Mouse (Mus musculus): Measurements from ENCODE around the gene Usp47. TPM values are rescaled to one million over a fixed set of nuclear protein-coding genes. Genes with fewer than 3 reads are reported as not detected.

Usp47 gene
- total and polyA plus RNA-seq, 3 experiments, result 15.7 to 90.2 (median 78.0) TPM

DNA sequence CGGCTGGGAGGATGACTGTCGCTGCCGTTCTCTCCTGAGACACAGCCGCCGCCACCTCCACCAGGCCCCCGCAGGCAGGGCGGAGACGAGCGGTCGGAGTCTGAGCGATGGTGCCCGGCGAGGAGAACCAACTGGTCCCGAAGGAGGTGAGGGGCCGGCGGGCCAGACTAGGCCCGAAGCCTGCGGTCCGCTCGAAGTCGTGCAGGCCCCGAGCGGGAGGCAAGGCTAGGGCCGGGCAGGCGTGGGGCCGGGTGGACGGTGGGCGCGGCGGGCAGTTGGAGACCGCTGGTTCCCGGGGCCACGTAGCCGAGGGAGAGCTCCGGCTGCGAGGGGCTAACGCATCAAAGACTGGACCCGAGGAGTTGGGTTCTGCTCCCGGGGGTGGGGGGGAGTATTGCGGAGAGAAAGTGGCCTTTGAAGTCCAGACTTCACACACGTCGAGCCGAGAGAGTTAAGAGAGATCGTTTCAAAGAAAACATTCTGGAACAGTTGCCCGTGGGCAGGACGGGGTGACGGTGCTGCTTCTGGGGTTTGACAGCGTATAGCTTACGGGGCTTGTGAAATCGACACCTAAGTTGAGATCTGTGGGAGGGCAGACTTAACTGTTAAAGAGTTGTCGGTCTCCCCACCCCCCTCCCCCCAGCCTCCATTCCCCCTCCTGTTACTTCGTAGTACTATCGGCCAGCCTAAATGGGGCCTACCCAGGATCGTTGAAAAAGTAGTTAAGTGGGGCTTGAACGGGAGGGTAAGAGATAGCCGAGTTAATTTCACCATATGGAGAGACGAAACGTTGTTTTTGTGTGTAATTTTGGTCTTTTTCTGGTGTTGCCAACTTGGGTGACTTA, 519 bp downstream of the Usp47 start:
- H3K4me1 ChIP-seq (ENCODE audit: control insufficient read depth, insufficient read depth, low read length), result peaks cover 12% of the 10 kb centered on the region
- WGBS, result under 1% methylated on average over 58 of the region's 58 CpGs
- peaks cover 34% of the 10 kb centered on the region for H3K36me3 ChIP-seq (ENCODE audit: control insufficient read depth, insufficient read depth, low read length)
- peak overlapping the region; percentile 86 for H3K27ac ChIP-seq
- intact Hi-C loops (cut with DNase I), result loop anchor here (5.0 kb wide), 1 partner anchor 53 kb away; no protein-coding TSS in a partner anchor
- peak overlapping the region; percentile 100 for H3K9ac ChIP-seq (ENCODE audit: low read depth, low read length)
- peaks cover 9% of the 10 kb centered on the region for H3K79me2 ChIP-seq (replicated peaks; ENCODE audit: control insufficient read depth, insufficient read depth, low read length)
- no peaks in the 10 kb centered on the region for H3K27me3 ChIP-seq (ENCODE audit: control insufficient read depth, insufficient read depth, low read length)
- H3K4me3 ChIP-seq, result peak overlapping the region; percentile 86
- no peak for DNase-seq
- TF ChIP-seq POLR2A (IDR thresholded peaks at IDR 0.05; ENCODE audit: insufficient read depth, low read depth, low read length) (no peak), EP300 (IDR thresholded peaks at IDR 0.05; ENCODE audit: insufficient read depth, low read depth, low read length) (no peak), CTCF (IDR thresholded peaks at IDR 0.05) (no peak)

- Histone ChIP-seq H3K4me1 (ENCODE audit: control insufficient read depth, insufficient read depth, low read length) (peaks cover 12% of the 10 kb centered on the region), H3K9ac (ENCODE audit: low read depth, low read length) (peak overlapping the region; percentile 73), H3K36me3 (ENCODE audit: control insufficient read depth, insufficient read depth, low read length) (peaks cover 36% of the 10 kb centered on the region), H3K27ac (peak overlapping the region; percentile 86), H3K4me3 (peak overlapping the region; percentile 86), H3K79me2 (replicated peaks; ENCODE audit: control insufficient read depth, insufficient read depth, low read length) (peaks cover 9% of the 10 kb centered on the region), H3K27me3 (ENCODE audit: control insufficient read depth, insufficient read depth, low read length) (no peaks in the 10 kb centered on the region)
- intact Hi-C loops (cut with DNase I), result loop anchor here (5.0 kb wide), 1 partner anchor 53 kb away; no protein-coding TSS in a partner anchor
- TF ChIP-seq EP300 (IDR thresholded peaks at IDR 0.05; ENCODE audit: insufficient read depth, low read depth, low read length) (no peak), CTCF (IDR thresholded peaks at IDR 0.05) (no peak), POLR2A (IDR thresholded peaks at IDR 0.05; ENCODE audit: insufficient read depth, low read depth, low read length) (no peak)
- DNase-seq, result no peak
- 6% methylated on average over 7 of the region's 7 CpGs for WGBS
Observed at GRCm38 (mm10) chr7:112024446-112024730, 1.1 kb downstream of the Usp47 start.

DNA sequence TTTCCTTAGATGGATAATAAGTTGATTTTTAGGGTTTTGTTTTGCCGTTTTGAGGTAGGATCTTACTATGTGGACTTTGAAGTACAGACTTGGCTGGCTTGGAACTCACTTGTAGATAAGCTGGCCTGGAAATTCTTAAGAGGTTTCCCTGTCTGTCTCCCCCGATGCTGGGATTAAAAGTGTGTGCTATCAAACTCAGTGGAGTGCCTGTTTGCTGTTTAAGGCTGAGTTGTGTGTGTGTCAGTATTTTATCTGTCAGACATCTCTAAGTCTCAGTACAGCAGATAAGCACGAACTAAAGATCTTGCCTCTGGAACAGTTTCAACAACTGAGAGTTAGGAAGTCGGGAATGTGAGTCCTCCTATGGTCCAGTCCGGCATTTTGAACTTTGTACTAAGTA, 1.6 kb downstream of the Usp47 start:
- H3K27ac ChIP-seq, result peak overlapping the region; percentile 86

DNA sequence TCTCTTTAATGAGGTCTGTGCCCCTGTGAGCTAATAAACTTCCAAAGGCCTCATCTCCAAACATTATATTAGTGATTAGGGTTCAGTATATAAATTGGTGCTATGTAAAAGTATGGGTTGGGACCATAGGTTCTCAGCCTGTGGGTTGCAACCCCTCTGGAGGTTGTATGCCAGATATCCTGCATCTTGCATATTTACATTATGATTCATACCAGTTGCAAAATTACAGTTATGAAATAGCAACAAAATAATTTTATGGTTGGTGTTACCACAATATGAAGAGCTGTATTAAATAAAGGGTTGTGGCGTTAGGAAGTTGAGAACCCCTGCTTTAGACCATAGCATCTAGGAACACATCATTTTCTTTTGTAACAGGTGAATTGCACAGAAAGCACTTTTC, 7.3 kb downstream of the Usp47 start:
- WGBS, result 87% methylated on average over 1 of the region's 1 CpGs

More for the DNA sequence above, 1.6 kb downstream of the Usp47 start:
- H3K4me1 ChIP-seq (ENCODE audit: control insufficient read depth, insufficient read depth, low read length), result peaks cover 14% of the 10 kb centered on the region
- no peak for DNase-seq
- H3K4me3 ChIP-seq, result peak overlapping the region; percentile 86
- H3K79me2 ChIP-seq (replicated peaks; ENCODE audit: control insufficient read depth, insufficient read depth, low read length), result peaks cover 11% of the 10 kb centered on the region
- no peaks in the 10 kb centered on the region for H3K27me3 ChIP-seq (ENCODE audit: control insufficient read depth, insufficient read depth, low read length)
- peak overlapping the region; percentile 66; the same call in 1 of the 2 replicates for H3K9ac ChIP-seq (ENCODE audit: low read depth, low read length)
- peaks cover 40% of the 10 kb centered on the region for H3K36me3 ChIP-seq (ENCODE audit: control insufficient read depth, insufficient read depth, low read length)
- TF ChIP-seq EP300 (IDR thresholded peaks at IDR 0.05; ENCODE audit: insufficient read depth, low read depth, low read length) (no peak), POLR2A (IDR thresholded peaks at IDR 0.05; ENCODE audit: insufficient read depth, low read depth, low read length) (no peak), CTCF (IDR thresholded peaks at IDR 0.05) (no peak)
- intact Hi-C loops (cut with DNase I), result loop anchor here (5.0 kb wide), 1 partner anchor 52 kb away; no protein-coding TSS in a partner anchor
- 1% methylated on average over 5 of the region's 5 CpGs for WGBS

GRCm38 (mm10) chr7:112035804-112036203, 12.5 kb downstream of the Usp47 start:
- no peak overlapping the region for H3K4me3 ChIP-seq
- H3K9ac ChIP-seq (ENCODE audit: low read depth, low read length), result no peak overlapping the region
- peak in 1 of 2 experiments; percentile 15 for DNase-seq
- no peak for TF ChIP-seq POLR2A (IDR thresholded peaks at IDR 0.05; ENCODE audit: insufficient read depth, low read depth, low read length)
- TF ChIP-seq CTCF (IDR thresholded peaks at IDR 0.05), result no peak
- no peak for TF ChIP-seq EP300 (IDR thresholded peaks at IDR 0.05; ENCODE audit: insufficient read depth, low read depth, low read length)
- 5% methylated on average over 2 of the region's 2 CpGs for WGBS
- peaks cover 11% of the 10 kb centered on the region; the same call in 1 of the 2 replicates for H3K79me2 ChIP-seq (replicated peaks; ENCODE audit: control insufficient read depth, insufficient read depth, low read length)
- intact Hi-C loops (cut with DNase I), result no loop called here
- peak overlapping the region; percentile 72 for H3K27ac ChIP-seq
- H3K27me3 ChIP-seq (ENCODE audit: control insufficient read depth, insufficient read depth, low read length), result no peaks in the 10 kb centered on the region
- H3K36me3 ChIP-seq (ENCODE audit: control insufficient read depth, insufficient read depth, low read length), result peaks cover 22% of the 10 kb centered on the region
- peaks cover 7% of the 10 kb centered on the region for H3K4me1 ChIP-seq (ENCODE audit: control insufficient read depth, insufficient read depth, low read length)

More for the DNA sequence above, 7.3 kb downstream of the Usp47 start:
- Histone ChIP-seq H3K27me3 (ENCODE audit: control insufficient read depth, insufficient read depth, low read length) (no peaks in the 10 kb centered on the region), H3K27ac (no peak overlapping the region), H3K4me1 (ENCODE audit: control insufficient read depth, insufficient read depth, low read length) (peaks cover 10% of the 10 kb centered on the region), H3K79me2 (replicated peaks; ENCODE audit: control insufficient read depth, insufficient read depth, low read length) (peaks cover 13% of the 10 kb centered on the region), H3K4me3 (no peak overlapping the region), H3K9ac (ENCODE audit: low read depth, low read length) (no peak overlapping the region), H3K36me3 (ENCODE audit: control insufficient read depth, insufficient read depth, low read length) (peaks cover 42% of the 10 kb centered on the region)
- DNase-seq, result no peak
- intact Hi-C loops (cut with DNase I), result no loop called here
- no peak for TF ChIP-seq EP300 (IDR thresholded peaks at IDR 0.05; ENCODE audit: insufficient read depth, low read depth, low read length)

- Histone ChIP-seq H3K4me3 (no peak overlapping the region), H3K9ac (ENCODE audit: low read depth, low read length) (no peak overlapping the region)
- intact Hi-C loops (cut with DNase I), result no loop called here
Observed at GRCm38 (mm10) chr7:112036636-112037035, 13.3 kb downstream of the Usp47 start.

More at GRCm38 (mm10) chr7:112036636-112037035, 13.3 kb downstream of the Usp47 start:
- Histone ChIP-seq H3K36me3 (ENCODE audit: control insufficient read depth, insufficient read depth, low read length) (peaks cover 22% of the 10 kb centered on the region), H3K27ac (peak overlapping the region; percentile 72), H3K4me1 (ENCODE audit: control insufficient read depth, insufficient read depth, low read length) (peaks cover 7% of the 10 kb centered on the region), H3K79me2 (replicated peaks; ENCODE audit: control insufficient read depth, insufficient read depth, low read length) (peaks cover 10% of the 10 kb centered on the region; the same call in 1 of the 2 replicates), H3K27me3 (ENCODE audit: control insufficient read depth, insufficient read depth, low read length) (no peaks in the 10 kb centered on the region)
- 41% methylated on average over 1 of the region's 1 CpGs for WGBS
- no peak for TF ChIP-seq POLR2A (IDR thresholded peaks at IDR 0.05; ENCODE audit: insufficient read depth, low read depth, low read length)
- no peak for TF ChIP-seq CTCF (IDR thresholded peaks at IDR 0.05)
- no peak for TF ChIP-seq EP300 (IDR thresholded peaks at IDR 0.05; ENCODE audit: insufficient read depth, low read depth, low read length)
- no peak for DNase-seq
